Mouse (Mus musculus): ENCODE measurements around the gene Tspan11.

The Tspan11 gene

DNA sequence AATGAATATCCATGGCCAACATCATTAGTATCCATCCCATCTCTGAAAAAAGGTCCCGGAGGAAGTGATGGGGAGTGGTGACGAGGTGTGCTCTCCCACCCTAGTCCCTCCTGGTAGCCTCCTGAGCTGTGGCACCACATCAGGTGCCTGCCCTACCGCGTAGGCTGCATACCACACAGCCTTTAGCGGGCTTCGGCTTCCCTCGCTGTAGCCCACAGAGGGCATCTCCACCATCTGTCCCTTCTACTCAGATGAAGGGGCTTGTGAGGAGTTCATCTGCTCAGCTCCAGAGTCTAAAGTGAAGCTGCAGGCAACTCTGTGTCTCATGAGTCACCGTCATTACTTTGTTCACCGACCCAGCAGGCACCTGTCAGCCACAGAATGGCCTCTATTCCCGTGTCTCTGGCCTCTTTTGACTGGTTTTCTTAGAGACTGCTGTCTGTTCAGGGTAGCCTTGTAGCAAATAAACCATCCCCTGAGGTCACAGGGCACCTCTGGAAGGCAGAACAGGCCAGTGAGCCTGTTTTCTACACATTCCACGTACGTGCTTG lies 101.6 kb downstream of the Tspan11 start:
- no peak for DNase-seq (ENCODE audit: low read depth, low spot score)

DNA sequence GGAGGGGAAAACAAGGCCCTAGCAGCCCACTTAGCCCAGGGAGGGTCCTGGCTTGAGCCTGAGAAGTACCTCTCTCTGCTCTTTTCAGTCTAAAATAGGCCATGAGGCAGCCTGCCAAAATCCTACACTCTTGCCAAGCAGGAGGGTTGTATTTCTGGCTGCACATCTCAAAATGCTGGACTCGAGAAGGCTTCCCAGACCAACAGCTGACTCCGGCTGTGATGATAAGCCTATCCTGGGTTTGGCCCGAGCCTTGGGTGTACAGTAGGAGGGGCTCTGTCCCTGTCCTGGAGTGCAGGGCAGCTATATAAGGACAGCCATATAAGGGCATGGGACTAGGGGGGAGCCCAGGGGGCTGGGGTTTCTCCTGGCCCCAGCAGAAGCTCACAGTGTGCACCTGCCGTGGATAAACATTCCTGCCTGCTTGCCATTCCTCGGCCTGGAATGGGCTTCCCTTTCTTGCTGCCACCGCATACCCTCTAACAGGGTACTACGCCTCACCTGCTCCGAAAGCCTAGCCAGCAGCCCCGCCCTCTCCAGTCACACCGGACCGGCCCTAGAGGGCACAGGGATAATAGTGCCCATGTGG lies 102.3 kb downstream of the Tspan11 start:
- peak; percentile 59 for DNase-seq (ENCODE audit: low read depth, low spot score)

DNA sequence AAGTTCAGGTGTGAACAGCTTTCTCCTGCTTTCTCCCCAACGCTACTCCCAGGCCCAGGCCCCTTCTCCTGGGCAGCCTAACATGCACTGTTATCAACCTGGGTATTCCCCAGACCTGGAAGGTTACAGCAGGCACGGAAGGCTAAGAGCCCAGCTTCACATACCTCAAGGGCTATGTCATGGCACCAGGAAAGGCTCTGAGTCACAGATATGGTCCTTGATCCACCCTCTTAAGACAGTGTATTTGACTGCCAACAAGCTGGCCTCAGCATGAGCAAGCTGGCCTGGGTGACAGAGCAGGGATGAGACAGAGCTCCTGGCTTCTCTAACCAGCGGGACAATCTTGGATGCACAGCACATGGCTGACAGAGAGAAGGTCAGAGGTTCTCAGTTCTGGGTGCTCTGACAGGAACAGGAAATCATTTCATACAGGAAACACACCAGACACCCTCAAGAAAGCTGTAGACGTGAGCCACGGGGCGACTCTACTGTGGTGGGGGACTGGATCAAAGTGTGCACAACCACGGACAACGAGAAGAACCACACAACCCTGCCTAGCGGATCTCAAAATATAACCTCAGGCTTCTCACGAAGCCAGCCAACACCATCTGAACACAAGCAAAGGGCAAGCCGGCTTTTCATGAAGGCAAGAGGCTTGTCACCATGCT lies 104.3 kb downstream of the Tspan11 start:
- DNase-seq (ENCODE audit: low read depth, low spot score): peak; percentile 98

DNA sequence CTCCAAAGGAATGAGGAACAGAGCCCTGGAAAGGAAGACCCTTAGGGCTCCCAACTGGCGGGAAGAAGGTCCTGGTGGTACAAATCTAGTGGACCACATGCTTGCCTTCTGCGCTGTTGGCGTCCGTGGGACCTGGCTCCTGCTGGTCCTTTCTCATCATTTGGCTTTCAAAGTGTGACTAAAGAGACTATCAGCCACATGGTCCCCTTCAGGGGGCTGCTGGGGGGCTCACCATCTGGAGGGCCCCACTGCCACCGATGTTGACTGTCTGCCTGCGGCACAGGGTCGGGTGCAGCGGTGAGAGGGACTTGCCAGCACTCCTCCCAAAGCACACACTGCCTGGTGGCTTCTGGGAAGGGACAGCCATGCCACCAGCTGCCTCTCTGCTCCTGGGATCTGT lies 105.6 kb downstream of the Tspan11 start:
- no peak for DNase-seq (ENCODE audit: low read depth, low spot score)

DNA sequence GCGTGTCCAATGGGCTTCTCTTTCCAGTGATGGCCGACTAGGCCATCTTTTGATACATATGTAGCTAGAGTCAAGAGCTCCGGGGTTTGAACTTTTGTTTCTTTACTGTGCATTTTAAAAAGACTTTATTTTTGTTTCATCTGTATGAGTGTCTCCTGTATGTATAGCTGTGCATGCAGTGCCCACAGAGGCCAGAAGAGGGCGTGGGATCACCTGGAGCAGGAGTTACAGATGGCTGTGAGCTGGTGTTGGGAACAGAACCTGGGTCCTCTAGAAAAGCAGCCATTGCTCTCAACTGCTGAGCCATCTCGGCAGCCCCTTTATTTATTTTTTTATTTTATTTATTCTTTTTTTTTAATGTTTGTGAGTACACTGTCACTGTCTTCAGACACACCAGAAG lies 109.5 kb downstream of the Tspan11 start:
- no peak for DNase-seq (ENCODE audit: low read depth, low spot score)

DNA sequence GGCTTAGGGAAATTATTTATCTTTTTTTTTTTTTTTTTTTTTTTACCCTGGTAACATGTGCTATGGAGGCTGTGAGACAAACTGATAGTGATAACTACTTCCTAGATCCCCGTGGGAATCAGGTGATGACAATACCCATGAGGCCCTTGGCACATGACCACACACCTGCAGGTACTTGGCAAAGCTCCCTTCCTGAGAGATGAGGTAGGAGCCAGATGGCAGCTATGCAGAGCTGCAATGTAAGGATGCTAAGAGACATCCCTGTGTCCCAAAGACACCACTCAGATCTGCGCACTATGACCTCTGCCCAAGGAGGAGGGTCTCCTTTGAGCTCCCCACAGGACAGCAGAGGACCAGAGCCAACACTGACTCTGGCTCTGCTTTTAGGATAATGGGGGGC lies 111.7 kb downstream of the Tspan11 start:
- DNase-seq (ENCODE audit: low read depth, low spot score): no peak

DNA sequence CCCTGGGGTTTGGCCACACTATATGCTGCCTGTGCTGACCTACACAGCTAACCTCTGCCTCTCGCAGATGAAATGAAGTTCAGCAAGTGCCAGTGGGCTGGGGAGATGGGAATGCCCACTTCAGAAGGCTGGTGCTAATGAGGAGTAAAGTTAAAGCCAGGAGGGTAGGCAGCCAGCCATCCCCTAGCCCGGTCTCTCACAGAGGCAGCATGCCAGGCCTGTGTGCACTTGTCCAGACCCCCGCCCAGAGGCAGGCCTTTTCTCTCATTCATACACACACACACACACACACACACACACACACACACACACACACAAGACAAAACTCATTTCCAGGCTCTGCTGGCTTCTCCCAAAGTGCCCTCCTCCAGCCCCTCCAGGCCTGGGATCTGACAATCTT lies 113.4 kb downstream of the Tspan11 start:
- DNase-seq (ENCODE audit: low read depth, low spot score): no peak

DNA sequence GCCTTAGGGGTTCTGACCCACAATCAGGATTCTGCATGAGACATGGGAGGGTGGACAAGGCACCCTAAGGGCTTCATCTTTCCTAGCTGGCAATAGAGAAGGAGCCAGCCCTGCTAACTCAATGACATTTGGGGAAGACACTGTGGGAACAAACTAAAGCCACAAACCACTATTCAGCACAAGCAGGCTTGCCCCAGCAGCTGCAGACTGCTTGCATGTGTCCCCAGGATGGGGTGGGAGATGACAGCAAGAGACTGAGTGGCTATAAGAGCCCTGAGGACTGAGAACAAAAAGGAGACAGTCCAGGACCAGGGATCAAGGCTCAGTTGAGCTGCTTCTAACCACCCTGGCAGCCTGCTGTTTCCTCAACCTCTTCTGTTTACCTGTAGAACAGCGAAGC lies 114.2 kb downstream of the Tspan11 start:
- no peak for DNase-seq (ENCODE audit: low read depth, low spot score)

DNA sequence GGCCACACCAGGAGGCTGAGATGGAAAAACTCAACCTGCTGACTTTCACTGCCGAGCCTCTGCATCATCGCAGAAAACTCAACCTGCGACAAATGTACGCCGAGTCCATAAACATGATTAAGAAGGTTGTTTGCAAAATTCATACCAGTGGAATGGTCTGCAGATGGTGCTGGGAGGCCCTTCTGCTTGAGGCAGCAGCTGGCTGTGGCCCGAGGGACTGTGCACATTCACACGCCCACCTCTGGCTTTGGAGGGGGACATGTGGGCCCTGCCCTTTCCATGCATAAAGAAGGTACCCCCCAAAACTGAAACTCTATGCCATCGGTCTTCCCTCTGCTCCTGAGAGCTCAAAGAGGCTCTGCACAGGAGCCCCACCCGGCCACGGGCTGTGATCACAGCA lies 114.7 kb downstream of the Tspan11 start:
- DNase-seq (ENCODE audit: low read depth, low spot score): no peak

DNA sequence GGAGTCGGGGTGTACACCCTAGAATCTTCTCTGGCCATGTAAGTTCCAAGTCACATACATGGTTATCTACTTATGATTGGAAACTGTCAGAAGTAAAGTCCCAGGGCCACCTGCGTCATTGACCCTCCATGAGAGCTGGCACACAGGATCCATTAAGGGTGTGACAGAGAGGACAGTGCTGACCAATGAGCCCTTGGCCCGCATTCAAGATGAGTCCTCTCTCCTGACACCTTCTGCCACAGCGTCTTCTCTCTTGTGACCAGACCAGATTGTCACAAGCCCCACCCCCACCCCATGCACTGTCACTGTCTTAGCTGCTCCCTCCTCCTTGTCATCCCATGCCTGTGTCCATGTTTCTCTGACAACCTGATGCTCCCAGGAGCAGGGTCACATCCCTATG lies 115.3 kb downstream of the Tspan11 start:
- no peak for DNase-seq (ENCODE audit: low read depth, low spot score)

DNA sequence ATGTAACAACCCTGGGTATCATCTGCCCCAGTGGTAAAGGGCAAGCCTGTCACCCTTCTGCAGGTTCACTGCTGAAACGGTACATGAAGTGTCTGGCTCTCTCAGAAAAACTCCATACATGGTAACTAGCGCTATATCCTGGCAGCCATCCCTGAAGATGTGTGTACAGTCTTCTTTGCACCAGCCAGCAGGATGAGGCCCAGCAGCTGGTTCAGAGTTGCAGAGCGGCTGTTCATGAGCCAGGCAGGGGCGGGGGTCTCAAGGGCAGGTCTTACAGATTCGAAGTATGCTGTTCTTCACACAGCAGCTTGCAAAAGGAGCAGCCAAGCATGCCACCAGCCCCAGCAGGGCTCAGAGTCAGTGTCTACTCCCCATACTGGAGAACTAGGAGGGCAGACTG lies 116.2 kb downstream of the Tspan11 start:
- DNase-seq (ENCODE audit: low read depth, low spot score): no peak
